Mouse (Mus musculus): ENCODE results near the gene Epgn. TPM values are rescaled to one million over a fixed set of nuclear protein-coding genes. Genes with fewer than 3 reads are reported as not detected.

The Epgn gene
- under 1 TPM; 0.40 to 0.44 TPM for total RNA-seq (2021)

GRCm38 (mm10) chr5:91027164-91027563 lies at the start of gene Epgn:
Epgn (plus strand) TSS chr5:91027464.
- DNase-seq (ENCODE audit: extremely low spot score in 1 of 2, low spot score in 1 of 2), result no peak

- DNase-seq (ENCODE audit: extremely low spot score in 1 of 2, low spot score in 1 of 2), result no peak
Observed at GRCm38 (mm10) chr5:90980297-90980696, 47.0 kb upstream of the Epgn start.

GRCm38 (mm10) chr5:90987605-90988004 lies 39.7 kb upstream of the Epgn start:
- DNase-seq (ENCODE audit: extremely low spot score in 1 of 2, low spot score in 1 of 2), result no peak

GRCm38 (mm10) chr5:90988149-90988548 lies 39.1 kb upstream of the Epgn start:
- no peak for DNase-seq (ENCODE audit: extremely low spot score in 1 of 2, low spot score in 1 of 2)

- no peak for DNase-seq (ENCODE audit: extremely low spot score in 1 of 2, low spot score in 1 of 2)
Observed at GRCm38 (mm10) chr5:90988592-90988991, 38.7 kb upstream of the Epgn start.

GRCm38 (mm10) chr5:90999942-91000341 lies 27.3 kb upstream of the Epgn start:
- no peak for DNase-seq (ENCODE audit: extremely low spot score in 1 of 2, low spot score in 1 of 2)

- no peak for DNase-seq (ENCODE audit: extremely low spot score in 1 of 2, low spot score in 1 of 2)
Observed at GRCm38 (mm10) chr5:91015216-91015615, 12.0 kb upstream of the Epgn start.

- DNase-seq (ENCODE audit: extremely low spot score in 1 of 2, low spot score in 1 of 2), result no peak
Observed at GRCm38 (mm10) chr5:91023114-91023513, 4.2 kb upstream of the Epgn start.

- no peak for DNase-seq (ENCODE audit: extremely low spot score in 1 of 2, low spot score in 1 of 2)
Observed at GRCm38 (mm10) chr5:91027840-91028239, 576 bp downstream of the Epgn start.

GRCm38 (mm10) chr5:91030629-91031028 lies 3.4 kb downstream of the Epgn start:
- no peak for DNase-seq (ENCODE audit: extremely low spot score in 1 of 2, low spot score in 1 of 2)

- no peak for DNase-seq (ENCODE audit: extremely low spot score in 1 of 2, low spot score in 1 of 2)
Observed at GRCm38 (mm10) chr5:91035341-91035740, 8.1 kb downstream of the Epgn start.

- no peak for DNase-seq (ENCODE audit: extremely low spot score in 1 of 2, low spot score in 1 of 2)
Observed at GRCm38 (mm10) chr5:91036628-91037027, 9.4 kb downstream of the Epgn start.

- DNase-seq (ENCODE audit: extremely low spot score in 1 of 2, low spot score in 1 of 2), result no peak
Observed at GRCm38 (mm10) chr5:91037756-91038155, 10.5 kb downstream of the Epgn start.

GRCm38 (mm10) chr5:91038547-91038946 lies 11.3 kb downstream of the Epgn start:
- DNase-seq (ENCODE audit: extremely low spot score in 1 of 2, low spot score in 1 of 2), result no peak

- DNase-seq (ENCODE audit: extremely low spot score in 1 of 2, low spot score in 1 of 2), result no peak
Observed at GRCm38 (mm10) chr5:91038963-91039362, 11.7 kb downstream of the Epgn start.

- no peak for DNase-seq (ENCODE audit: extremely low spot score in 1 of 2, low spot score in 1 of 2)
Observed at GRCm38 (mm10) chr5:91047987-91048386, 20.7 kb downstream of the Epgn start.

- DNase-seq (ENCODE audit: extremely low spot score in 1 of 2, low spot score in 1 of 2), result no peak
Observed at GRCm38 (mm10) chr5:91048397-91048796, 21.1 kb downstream of the Epgn start.

GRCm38 (mm10) chr5:91072340-91072739 lies 45.1 kb downstream of the Epgn start:
- DNase-seq (ENCODE audit: extremely low spot score in 1 of 2, low spot score in 1 of 2), result no peak

- no peak for DNase-seq (ENCODE audit: extremely low spot score in 1 of 2, low spot score in 1 of 2)
Observed at GRCm38 (mm10) chr5:91073626-91074025, 46.4 kb downstream of the Epgn start.

GRCm38 (mm10) chr5:91074026-91074425 lies 46.8 kb downstream of the Epgn start:
- no peak for DNase-seq (ENCODE audit: extremely low spot score in 1 of 2, low spot score in 1 of 2)

GRCm38 (mm10) chr5:91074450-91074950 lies 47.2 kb downstream of the Epgn start, which contains the start of gene Ereg:
Ereg (plus strand) TSS chr5:91074622.
- no peak for DNase-seq (ENCODE audit: extremely low spot score in 1 of 2, low spot score in 1 of 2)

GRCm38 (mm10) chr5:91075021-91075420 lies 47.8 kb downstream of the Epgn start:
- DNase-seq (ENCODE audit: extremely low spot score in 1 of 2, low spot score in 1 of 2), result no peak

- no peak for DNase-seq (ENCODE audit: extremely low spot score in 1 of 2, low spot score in 1 of 2)
Observed at GRCm38 (mm10) chr5:91083016-91083415, 55.8 kb downstream of the Epgn start.

Data from layer of hippocampus, postnatal 25 days (tissue).